Mouse (Mus musculus) gastrocnemius, adult 8-10 months (tissue): ENCODE measurements at regions not wholly inside any gene's neighbourhood (a gene's known extent, or its start where the extent isn't known, plus 50 kb on each side); places are given as distances from the start of the nearest gene placed in this dataset.
A peak's percentile ranks its signal among the peaks of the same experiment; 100 is the strongest.
"Not testable (repeated sequence)": the region's sequence is repeated elsewhere in the genome, so short reads cannot be mapped to it uniquely, and the experiment has no call there.

Source experiments
- DNase-seq, 2 experiments: peaks; one replicate each; pipeline ENCODE4 v3.0.0; 2022; ENCODE audit warnings: low spot score in 2 of 2

GRCm38 (mm10) chr1:185937026-185937425 lies 180.1 kb downstream of the Lyplal1 start:
- no peak for DNase-seq

GRCm38 (mm10) chr1:185939914-185940313 lies 177.2 kb downstream of the Lyplal1 start:
- DNase-seq: no peak

GRCm38 (mm10) chr1:185940511-185940910 lies 176.6 kb downstream of the Lyplal1 start:
- no peak for DNase-seq

GRCm38 (mm10) chr1:185951163-185951562 lies 165.9 kb downstream of the Lyplal1 start:
- no peak for DNase-seq

GRCm38 (mm10) chr1:185955821-185956220 lies 161.3 kb downstream of the Lyplal1 start:
- not testable (repeated sequence) for DNase-seq

- DNase-seq: no peak
Measured at GRCm38 (mm10) chr1:185957557-185957956, 159.6 kb downstream of the Lyplal1 start.

- DNase-seq: no peak
Measured at GRCm38 (mm10) chr1:185958276-185958675, 158.8 kb downstream of the Lyplal1 start.

- DNase-seq: no peak
Measured at GRCm38 (mm10) chr1:185962606-185963005, 154.5 kb downstream of the Lyplal1 start.

- DNase-seq: no peak
Measured at GRCm38 (mm10) chr1:185963773-185964172, 153.3 kb downstream of the Lyplal1 start.

- no peak for DNase-seq
Measured at GRCm38 (mm10) chr1:185964426-185964825, 152.7 kb downstream of the Lyplal1 start.

GRCm38 (mm10) chr1:185967227-185967626 lies 149.9 kb downstream of the Lyplal1 start:
- DNase-seq: no peak

GRCm38 (mm10) chr1:185967816-185968215 lies 149.3 kb downstream of the Lyplal1 start:
- DNase-seq: no peak

GRCm38 (mm10) chr1:185968642-185969041 lies 148.5 kb downstream of the Lyplal1 start:
- no peak for DNase-seq

GRCm38 (mm10) chr1:185969231-185969630 lies 147.9 kb downstream of the Lyplal1 start:
- peak; percentile 55 to 68 for DNase-seq

- no peak for DNase-seq
Measured at GRCm38 (mm10) chr1:185977075-185977474, 140.0 kb downstream of the Lyplal1 start.

- no peak for DNase-seq
Measured at GRCm38 (mm10) chr1:185989432-185989831, 127.7 kb downstream of the Lyplal1 start.

- DNase-seq: not testable (repeated sequence)
Measured at GRCm38 (mm10) chr1:186000066-186000465, 117.0 kb downstream of the Lyplal1 start.

GRCm38 (mm10) chr1:186013413-186013812 lies 103.7 kb downstream of the Lyplal1 start:
- no peak for DNase-seq

- no peak for DNase-seq
Measured at GRCm38 (mm10) chr1:186014166-186014565, 102.9 kb downstream of the Lyplal1 start.

- no peak for DNase-seq
Measured at GRCm38 (mm10) chr1:186015831-186016561, 101.1 kb downstream of the Lyplal1 start.

- no peak for DNase-seq
Measured at GRCm38 (mm10) chr1:186017547-186017946, 99.6 kb downstream of the Lyplal1 start.

GRCm38 (mm10) chr1:186019511-186019910 lies 97.6 kb downstream of the Lyplal1 start:
- no peak for DNase-seq

- no peak for DNase-seq
Measured at GRCm38 (mm10) chr1:186031951-186032350, 85.2 kb downstream of the Lyplal1 start.
